Mouse (Mus musculus): ENCODE data around the gene Pkmyt1. TPM values are rescaled to one million over a fixed set of nuclear protein-coding genes. Genes with fewer than 3 reads are reported as not detected.

The Pkmyt1 gene
- 1 to 10 TPM; 4.0 to 5.6 TPM for total RNA-seq (2021)
- long read RNA-seq, experiment 1, partial matches to known transcripts = 1 of 4 reads
- long read RNA-seq, experiment 1, other reads (novel, unspliced or antisense) = 0 of 4 reads
- long read RNA-seq, experiment 2, partial matches to known transcripts = 1 of 4 reads
- long read RNA-seq, experiment 2, other reads (novel, unspliced or antisense) = 2 of 4 reads

DNA sequence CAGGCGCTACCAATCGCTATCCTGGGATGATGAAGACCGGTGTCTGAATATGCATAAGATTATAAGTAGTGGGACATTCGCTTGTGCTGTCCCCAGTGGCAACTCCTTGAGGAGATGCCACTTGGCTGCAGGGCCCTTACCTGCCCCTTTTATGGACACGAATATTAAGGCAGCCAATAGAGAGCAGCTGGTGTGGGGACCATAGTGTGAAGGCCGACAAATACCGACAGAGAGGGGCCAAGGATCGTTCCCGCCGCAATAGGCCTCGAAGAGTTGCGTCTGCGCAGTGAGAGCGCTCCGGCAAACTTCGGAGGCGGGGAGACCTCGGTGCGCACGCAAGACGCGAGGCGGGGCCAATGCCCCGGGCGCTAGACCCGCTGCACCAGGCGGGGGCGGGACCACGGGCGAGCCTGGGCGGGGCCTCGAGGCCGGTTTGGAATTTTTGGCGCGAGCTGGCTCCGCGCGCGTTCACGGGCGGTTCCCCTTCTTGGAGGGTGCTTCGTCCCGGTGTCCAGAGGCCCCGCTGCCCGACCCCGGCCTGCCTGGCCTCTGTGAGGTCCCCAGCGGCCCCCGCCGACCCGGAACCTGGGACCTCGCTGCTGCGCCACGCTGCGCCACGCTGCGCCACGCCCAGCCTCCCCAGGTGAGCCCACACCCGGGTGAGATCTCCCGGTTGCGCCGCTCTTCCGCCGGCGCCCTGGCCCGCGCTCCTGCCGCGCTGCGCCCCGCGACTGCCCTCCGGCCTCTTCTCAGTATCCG lies at the start of gene Pkmyt1:
TSS of gene Pkmyt1 (plus strand) at position 338 of the 759 bp plus-strand sequence.
- peak; percentile 97 to 99 for DNase-seq

GRCm38 (mm10) chr17:23676473-23677031 lies 49.6 kb upstream of the Pkmyt1 start:
- peak; percentile 90 to 91 for DNase-seq

GRCm38 (mm10) chr17:23677236-23677679 lies 48.9 kb upstream of the Pkmyt1 start, which contains the start of gene Tnfrsf12a:
TSS of gene Tnfrsf12a (minus strand) at chr17:23677468.
- DNase-seq = peak; percentile 92 to 93

- DNase-seq = no peak
Measured at GRCm38 (mm10) chr17:23679127-23679835, 46.9 kb upstream of the Pkmyt1 start, which contains the start of gene Cldn6. TSS of gene Cldn6 (plus strand) at chr17:23679249.

- DNase-seq = no peak
Measured at GRCm38 (mm10) chr17:23680336-23680735, 45.8 kb upstream of the Pkmyt1 start.

- peak; percentile 71 to 74 for DNase-seq
Measured at GRCm38 (mm10) chr17:23681086-23681485, 45.0 kb upstream of the Pkmyt1 start.

DNA sequence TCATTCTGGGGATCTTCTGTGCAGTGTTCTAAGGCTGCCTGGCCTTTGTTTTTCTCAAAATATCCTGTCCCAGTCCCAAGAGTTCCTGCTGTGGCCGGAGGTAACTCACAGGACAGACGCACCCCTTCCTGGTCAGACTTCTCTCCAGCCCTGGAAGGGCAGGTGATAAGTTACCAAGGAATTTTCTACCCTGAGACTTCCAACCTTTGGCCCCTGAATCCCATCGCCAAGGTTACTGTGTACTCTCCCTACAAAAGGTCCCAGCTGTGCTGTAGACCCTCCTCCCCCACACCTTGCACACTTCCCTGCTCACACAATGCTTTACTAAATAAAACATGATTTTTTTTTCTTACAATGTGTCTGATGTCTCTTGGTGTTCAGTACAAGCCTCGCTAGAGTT lies 44.0 kb upstream of the Pkmyt1 start:
- DNase-seq = no peak

DNA sequence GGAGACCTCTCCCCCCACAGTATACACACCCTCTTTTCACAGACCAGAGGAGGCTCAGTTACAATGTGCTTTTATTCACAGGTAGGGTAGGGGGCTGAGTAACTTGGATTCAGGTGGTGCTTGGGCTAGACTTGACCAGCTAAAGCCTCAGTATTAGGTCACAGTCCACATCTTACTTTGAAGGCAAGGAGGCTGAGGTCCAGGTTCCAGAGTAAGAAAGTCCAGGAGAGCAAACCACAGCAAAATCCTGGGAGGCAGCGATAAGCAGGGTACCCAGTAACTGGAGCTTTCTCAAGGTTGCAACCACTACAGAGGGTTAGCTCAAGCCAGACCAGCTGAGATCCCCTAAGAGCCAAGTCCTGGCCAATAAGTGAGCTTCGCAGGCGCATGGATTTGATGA lies 43.6 kb upstream of the Pkmyt1 start:
- no peak for DNase-seq

GRCm38 (mm10) chr17:23683226-23683625 lies 42.9 kb upstream of the Pkmyt1 start:
- no peak for DNase-seq

DNA sequence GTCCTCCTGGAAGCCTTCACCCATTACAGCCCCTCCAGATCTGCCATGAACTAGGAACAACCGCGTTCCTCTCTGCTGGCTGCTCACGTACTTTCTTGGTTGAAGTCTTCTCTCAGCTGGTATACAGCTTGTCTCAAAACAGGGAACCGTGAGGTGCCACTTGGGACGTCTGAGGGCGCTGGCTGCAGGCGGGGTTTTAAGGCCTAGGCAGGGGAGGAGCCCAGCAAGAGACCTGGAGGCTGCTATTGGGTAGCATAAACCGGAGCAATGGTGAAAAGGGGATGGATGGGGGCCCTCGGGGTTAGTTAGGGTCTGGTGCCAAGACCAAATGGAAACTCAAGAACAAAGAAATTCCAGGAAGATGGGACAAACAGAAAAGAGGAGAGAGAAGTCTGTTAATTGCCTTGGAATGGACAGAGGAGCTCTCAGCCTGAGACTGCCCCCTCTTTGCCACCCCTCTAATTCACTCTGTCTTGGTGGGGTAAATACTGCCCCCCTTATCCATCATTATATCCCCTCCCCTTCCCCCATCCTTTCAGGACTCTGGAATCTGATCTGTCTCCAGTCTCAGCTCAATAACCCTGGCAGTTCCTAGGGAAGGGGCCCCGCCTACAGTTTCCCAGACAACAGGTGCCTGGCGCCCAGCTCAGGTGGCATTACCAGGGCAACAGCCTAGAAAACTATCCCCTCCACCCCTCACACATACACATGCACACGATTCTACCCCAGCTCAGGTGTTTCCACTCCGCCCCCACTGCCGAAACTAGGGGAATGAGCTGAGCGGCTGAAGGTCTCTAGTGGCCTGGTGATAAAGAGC lies 42.1 kb upstream of the Pkmyt1 start, which contains the start of gene Cldn9:
TSS of gene Cldn9 (minus strand) at position 171 of the 817 bp plus-strand sequence.
- DNase-seq = no peak

- DNase-seq = no peak
Measured at GRCm38 (mm10) chr17:23694491-23694890, 31.6 kb upstream of the Pkmyt1 start.

DNA sequence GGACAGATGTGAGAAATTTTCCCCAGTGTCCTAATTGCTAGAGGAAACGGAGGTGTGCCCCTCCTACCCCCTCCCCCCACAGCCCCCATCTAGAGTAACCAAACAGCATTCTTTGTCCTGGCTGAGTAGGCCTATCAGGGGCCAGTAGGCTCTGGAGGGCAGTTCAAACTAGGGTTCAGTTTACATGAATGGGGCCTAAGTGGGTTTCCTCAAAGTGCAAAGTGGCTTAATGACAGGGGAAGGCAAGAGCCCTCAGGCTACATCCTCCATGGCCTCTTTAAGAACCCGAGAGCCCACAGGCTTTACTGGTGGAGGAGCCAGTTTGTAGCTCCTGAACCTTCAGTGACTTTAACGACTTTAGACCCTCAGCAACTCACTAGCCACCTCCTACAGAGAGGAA lies 30.3 kb upstream of the Pkmyt1 start:
- DNase-seq = no peak

DNA sequence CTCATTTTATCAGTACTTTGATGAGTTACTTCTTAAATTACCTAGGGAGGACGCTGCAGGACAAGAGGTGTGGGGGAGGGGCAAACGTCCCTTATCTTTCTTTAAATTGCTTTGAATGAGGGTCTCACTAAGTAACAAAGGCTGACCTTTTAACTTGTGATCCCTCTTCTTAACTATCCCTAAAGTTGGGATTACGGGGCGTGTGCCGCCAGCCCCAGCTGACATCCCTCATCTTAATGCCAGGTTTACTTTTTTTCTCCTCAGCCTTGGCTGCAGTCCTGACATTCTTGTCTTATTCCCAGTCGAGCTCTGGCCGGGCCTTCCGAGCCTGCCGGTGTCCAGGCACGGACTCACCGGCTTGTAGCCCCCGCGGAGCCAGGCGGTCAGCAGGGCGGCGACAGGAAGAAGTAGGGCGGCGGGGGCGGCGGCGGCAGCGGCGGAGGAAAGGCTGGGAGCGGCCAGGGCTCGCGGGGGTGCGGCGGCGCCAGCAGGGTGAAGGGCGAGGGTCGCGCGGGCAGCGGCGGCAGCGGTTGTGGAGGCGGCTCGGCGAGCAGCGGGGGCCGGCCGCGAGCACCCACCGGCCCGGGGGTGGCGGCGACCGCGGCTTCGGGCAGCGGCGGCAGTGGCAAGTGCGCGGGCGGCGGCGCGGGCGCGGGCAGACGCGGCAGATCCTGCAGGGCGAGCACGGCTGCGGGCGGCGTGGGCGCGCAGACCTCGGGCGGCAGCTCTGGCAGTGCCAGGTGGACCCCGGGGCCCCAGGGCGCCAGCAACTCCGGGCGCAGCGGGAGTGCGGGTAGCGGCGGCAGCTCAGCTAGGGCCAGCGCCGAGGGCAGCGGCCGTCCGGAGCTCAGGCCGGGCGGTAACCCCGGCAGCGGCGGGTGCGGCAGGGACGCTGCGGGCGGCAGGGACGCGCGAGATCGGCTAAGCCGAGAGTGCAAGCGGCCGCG lies 26.7 kb upstream of the Pkmyt1 start:
- DNase-seq = peak; percentile 68 to 71

DNA sequence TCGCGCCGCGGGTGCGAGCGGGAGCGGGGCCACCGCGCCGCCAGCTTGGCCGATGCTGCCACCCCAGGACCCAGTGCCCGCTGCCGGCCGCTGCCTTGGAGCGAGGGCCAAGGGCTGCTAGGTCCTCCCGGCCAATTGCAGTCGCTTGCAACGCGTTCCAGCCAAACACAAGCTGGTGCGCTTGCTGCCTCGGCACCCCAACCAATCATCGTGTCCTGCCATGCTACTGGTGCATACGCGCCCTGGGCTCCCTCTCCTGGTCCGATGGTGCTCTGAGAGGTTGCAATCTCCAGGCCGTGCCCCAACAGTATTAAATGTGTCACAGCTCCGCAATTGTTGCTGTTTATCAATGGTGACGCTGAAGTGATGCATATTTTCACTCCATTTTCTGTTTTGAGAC lies 26.1 kb upstream of the Pkmyt1 start:
- DNase-seq = peak; percentile 95 to 96

GRCm38 (mm10) chr17:23703301-23703700 lies 22.8 kb upstream of the Pkmyt1 start:
- no peak for DNase-seq

GRCm38 (mm10) chr17:23704741-23705140 lies 21.4 kb upstream of the Pkmyt1 start:
- no peak for DNase-seq

GRCm38 (mm10) chr17:23705525-23706104 lies 20.5 kb upstream of the Pkmyt1 start:
- no peak for DNase-seq

DNA sequence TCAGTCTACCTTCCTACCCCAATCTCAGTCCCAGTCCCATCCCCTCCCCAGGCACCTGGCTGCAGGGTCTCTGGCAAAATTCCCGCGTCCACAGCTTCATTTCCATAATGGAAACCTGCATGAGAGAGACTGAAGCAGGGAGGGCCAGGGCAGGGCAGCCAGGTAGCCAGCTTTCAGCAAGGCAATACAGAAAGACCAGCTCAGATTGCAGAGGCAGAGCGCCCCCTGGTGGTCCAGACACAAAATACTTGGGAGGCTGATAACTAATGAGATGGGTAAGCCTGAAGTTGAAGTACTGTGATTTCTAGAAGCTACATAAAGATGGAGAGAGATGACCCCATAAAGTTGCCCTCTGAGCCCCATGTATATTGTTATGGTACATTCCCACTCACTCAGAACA lies 19.9 kb upstream of the Pkmyt1 start:
- DNase-seq = peak; percentile 81 to 84

DNA sequence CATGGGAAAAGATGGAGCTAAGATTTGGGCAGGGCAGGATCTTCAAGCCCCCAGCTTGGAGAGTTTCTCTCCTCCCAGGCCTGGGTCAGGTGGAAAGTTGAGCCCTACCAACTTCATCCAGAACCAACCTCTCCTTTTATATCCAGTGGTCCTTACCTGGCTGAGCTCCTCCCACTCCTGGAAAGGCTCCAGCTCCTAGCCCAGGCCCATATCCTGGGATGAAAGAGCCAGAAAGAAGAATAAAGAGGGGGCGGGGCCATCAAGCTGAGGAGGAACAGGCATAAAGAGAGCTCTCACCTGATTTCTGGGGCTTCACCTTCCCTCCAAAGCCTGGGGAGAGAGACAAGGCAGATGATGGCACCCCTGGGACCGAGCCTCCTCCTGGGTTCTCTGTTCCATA lies 9.1 kb upstream of the Pkmyt1 start:
- DNase-seq = no peak

DNA sequence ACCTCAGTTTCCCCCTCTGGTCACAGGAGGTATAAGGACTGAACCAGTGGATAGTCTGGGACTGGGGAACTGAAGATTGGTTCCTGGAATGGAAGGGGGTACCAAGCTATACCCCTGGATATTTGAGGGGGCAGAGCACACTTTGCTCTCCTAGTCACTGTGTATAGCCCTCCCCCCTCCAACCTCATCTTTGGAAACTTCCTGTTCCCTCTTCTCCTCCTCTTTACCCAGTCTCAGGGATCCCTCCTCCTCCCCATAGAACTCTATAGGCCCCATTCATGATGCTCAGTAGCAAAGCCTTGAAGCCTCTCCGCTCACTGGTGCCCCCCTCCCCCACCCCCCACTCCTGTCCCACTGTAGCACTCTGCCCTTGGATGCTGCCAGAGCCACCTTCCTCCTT lies 6.7 kb upstream of the Pkmyt1 start:
- DNase-seq = no peak
